Mouse (Mus musculus): ENCODE measurements at regions not wholly inside any gene's neighbourhood (a gene's known extent, or its start where the extent isn't known, plus 50 kb on each side); places are given as distances from the start of the nearest gene placed in this dataset.
"Not testable (repeated sequence)": the region's sequence is repeated elsewhere in the genome, so short reads cannot be mapped to it uniquely, and the experiment has no call there.

DNA sequence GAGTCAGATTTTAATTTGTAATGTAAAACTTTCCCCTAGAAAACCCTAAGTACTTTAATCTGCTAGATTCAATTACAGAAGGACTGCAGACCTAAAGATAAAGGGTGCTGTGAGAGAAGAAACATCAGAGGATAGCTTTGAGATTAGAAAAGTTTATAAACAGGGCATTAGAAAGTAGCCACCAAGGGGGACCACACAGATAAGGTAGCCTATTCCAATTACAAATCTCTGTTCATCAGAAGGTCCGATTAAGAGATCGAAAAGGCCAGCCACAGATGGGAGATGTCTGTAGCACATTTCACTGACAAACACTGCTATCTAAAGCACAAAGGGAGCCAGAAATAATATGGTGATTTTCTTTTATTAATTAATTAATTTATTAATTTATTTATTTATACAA, 209.1 kb upstream of the AI593442 start:
- not testable (repeated sequence) for H3K4me3 ChIP-seq (ENCODE audit: control insufficient read depth in 1 of 2, insufficient read depth in 1 of 2, low read depth in 1 of 2, low read length in 2 of 2); H3K36me3 ChIP-seq (ENCODE audit: control insufficient read depth, insufficient read depth, low read length); ATAC-seq (ENCODE audit: insufficient number of reproducible peaks, insufficient read depth, low FRiP score, low read depth); H3K4me1 ChIP-seq (ENCODE audit: control insufficient read depth in 2 of 2, insufficient read depth in 2 of 2, low read length in 2 of 2); H3K4me2 ChIP-seq (ENCODE audit: low read length); H3K9ac ChIP-seq (ENCODE audit: low read length); H3K9me3 ChIP-seq (ENCODE audit: control insufficient read depth, low read length); H3K27ac ChIP-seq (replicated peaks in 1 of 2; ENCODE audit: control insufficient read depth in 1 of 2, insufficient read depth in 1 of 2, low read depth in 2 of 2, low read length in 2 of 2); H3K27me3 ChIP-seq (ENCODE audit: control insufficient read depth, insufficient read depth, low read length)
- no CpG with 5 or more reads among the region's 2 CpGs for WGBS

DNA sequence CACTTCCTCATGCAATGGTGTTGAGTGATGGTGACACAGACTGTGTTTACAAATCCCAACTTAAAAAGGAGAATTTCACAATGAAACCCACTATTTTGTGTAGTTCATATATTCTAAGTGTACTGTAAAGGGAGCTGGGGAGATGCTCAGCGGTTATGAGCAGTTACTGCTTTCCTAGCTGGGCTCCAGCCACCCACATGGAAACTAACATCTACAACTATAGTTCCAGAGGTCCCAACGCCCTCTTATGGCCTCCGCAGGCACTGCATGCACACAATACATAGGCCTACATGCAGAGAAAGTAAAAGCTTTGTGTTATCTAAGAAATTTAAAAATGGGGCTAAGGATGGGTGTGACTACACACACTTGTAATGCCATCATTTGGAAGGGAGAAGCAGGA, 208.4 kb upstream of the AI593442 start:
- not testable (repeated sequence) for H3K9me3 ChIP-seq (ENCODE audit: control insufficient read depth, low read length); H3K27me3 ChIP-seq (ENCODE audit: control insufficient read depth, insufficient read depth, low read length); H3K9ac ChIP-seq (ENCODE audit: low read length); H3K36me3 ChIP-seq (ENCODE audit: control insufficient read depth, insufficient read depth, low read length); H3K27ac ChIP-seq (replicated peaks in 1 of 2; ENCODE audit: control insufficient read depth in 1 of 2, insufficient read depth in 1 of 2, low read depth in 2 of 2, low read length in 2 of 2); H3K4me1 ChIP-seq (ENCODE audit: control insufficient read depth in 2 of 2, insufficient read depth in 2 of 2, low read length in 2 of 2); H3K4me3 ChIP-seq (ENCODE audit: control insufficient read depth in 1 of 2, insufficient read depth in 1 of 2, low read depth in 1 of 2, low read length in 2 of 2); ATAC-seq (ENCODE audit: insufficient number of reproducible peaks, insufficient read depth, low FRiP score, low read depth); H3K4me2 ChIP-seq (ENCODE audit: low read length)
- no CpG with 5 or more reads among the region's 3 CpGs for WGBS

DNA sequence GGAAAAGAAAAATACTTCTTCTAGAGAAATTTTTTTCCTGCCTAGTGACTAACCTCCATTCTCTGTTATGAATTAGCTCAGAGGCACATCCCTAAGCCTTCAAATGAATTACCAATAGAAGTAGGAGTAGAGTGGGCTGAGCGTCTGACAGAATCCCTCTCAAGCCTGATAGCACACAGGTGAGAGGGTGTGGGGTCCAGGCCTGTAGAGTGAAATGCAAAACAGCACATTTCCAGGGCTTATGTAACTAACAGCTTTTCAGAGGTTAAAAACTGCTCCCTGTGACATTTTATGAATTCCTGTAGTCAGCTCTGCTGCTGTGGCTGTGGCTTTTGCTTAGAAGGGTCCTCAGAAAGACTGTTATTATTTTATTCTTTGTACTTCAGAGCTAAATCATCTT, 187.7 kb upstream of the AI593442 start:
- H3K27me3 ChIP-seq (ENCODE audit: control insufficient read depth, insufficient read depth, low read length) = no peaks in the 10 kb centered on the region
- no peak for ATAC-seq (ENCODE audit: insufficient number of reproducible peaks, insufficient read depth, low FRiP score, low read depth)
- no peaks in the 10 kb centered on the region for H3K36me3 ChIP-seq (ENCODE audit: control insufficient read depth, insufficient read depth, low read length)
- H3K27ac ChIP-seq (replicated peaks in 1 of 2; ENCODE audit: control insufficient read depth in 1 of 2, insufficient read depth in 1 of 2, low read depth in 2 of 2, low read length in 2 of 2) = no peak overlapping the region
- no peaks in the 10 kb centered on the region for H3K9me3 ChIP-seq (ENCODE audit: control insufficient read depth, low read length)
- no peaks in the 10 kb centered on the region for H3K4me1 ChIP-seq (ENCODE audit: control insufficient read depth in 2 of 2, insufficient read depth in 2 of 2, low read length in 2 of 2)
- H3K4me2 ChIP-seq (ENCODE audit: low read length) = no peak overlapping the region
- H3K9ac ChIP-seq (ENCODE audit: low read length) = no peak overlapping the region
- 83% methylated on average over 1 of the region's 1 CpGs for WGBS
- H3K4me3 ChIP-seq (ENCODE audit: control insufficient read depth in 1 of 2, insufficient read depth in 1 of 2, low read depth in 1 of 2, low read length in 2 of 2) = no peak overlapping the region

- Histone ChIP-seq H3K36me3 (ENCODE audit: control insufficient read depth, insufficient read depth, low read length) (no peaks in the 10 kb centered on the region), H3K27ac (replicated peaks in 1 of 2; ENCODE audit: control insufficient read depth in 1 of 2, insufficient read depth in 1 of 2, low read depth in 2 of 2, low read length in 2 of 2) (no peak overlapping the region), H3K4me3 (ENCODE audit: control insufficient read depth in 1 of 2, insufficient read depth in 1 of 2, low read depth in 1 of 2, low read length in 2 of 2) (no peak overlapping the region), H3K4me2 (ENCODE audit: low read length) (no peak overlapping the region), H3K4me1 (ENCODE audit: control insufficient read depth in 2 of 2, insufficient read depth in 2 of 2, low read length in 2 of 2) (no peaks in the 10 kb centered on the region), H3K9ac (ENCODE audit: low read length) (no peak overlapping the region), H3K9me3 (ENCODE audit: control insufficient read depth, low read length) (peaks cover 4% of the 10 kb centered on the region; the same call in 1 of the 2 replicates), H3K27me3 (ENCODE audit: control insufficient read depth, insufficient read depth, low read length) (no peaks in the 10 kb centered on the region)
- ATAC-seq (ENCODE audit: insufficient number of reproducible peaks, insufficient read depth, low FRiP score, low read depth) = no peak
- 81% methylated on average over 4 of the region's 4 CpGs for WGBS
Measured at GRCm38 (mm10) chr9:52860327-52860726, 180.7 kb upstream of the AI593442 start.

GRCm38 (mm10) chr9:52858411-52858810, 178.8 kb upstream of the AI593442 start:
- Histone ChIP-seq H3K4me2 (ENCODE audit: low read length) (no peak overlapping the region), H3K9me3 (ENCODE audit: control insufficient read depth, low read length) (peaks cover 4% of the 10 kb centered on the region; the same call in 1 of the 2 replicates), H3K4me3 (ENCODE audit: control insufficient read depth in 1 of 2, insufficient read depth in 1 of 2, low read depth in 1 of 2, low read length in 2 of 2) (no peak overlapping the region), H3K27me3 (ENCODE audit: control insufficient read depth, insufficient read depth, low read length) (no peaks in the 10 kb centered on the region), H3K4me1 (ENCODE audit: control insufficient read depth in 2 of 2, insufficient read depth in 2 of 2, low read length in 2 of 2) (no peaks in the 10 kb centered on the region), H3K9ac (ENCODE audit: low read length) (no peak overlapping the region), H3K36me3 (ENCODE audit: control insufficient read depth, insufficient read depth, low read length) (no peaks in the 10 kb centered on the region), H3K27ac (replicated peaks in 1 of 2; ENCODE audit: control insufficient read depth in 1 of 2, insufficient read depth in 1 of 2, low read depth in 2 of 2, low read length in 2 of 2) (no peak overlapping the region)
- 61% methylated on average over 4 of the region's 4 CpGs for WGBS
- no peak for ATAC-seq (ENCODE audit: insufficient number of reproducible peaks, insufficient read depth, low FRiP score, low read depth)

GRCm38 (mm10) chr9:52853338-52853737, 173.8 kb upstream of the AI593442 start:
- ATAC-seq (ENCODE audit: insufficient number of reproducible peaks, insufficient read depth, low FRiP score, low read depth) = no peak
- no peak overlapping the region for H3K4me2 ChIP-seq (ENCODE audit: low read length)
- no peaks in the 10 kb centered on the region for H3K9me3 ChIP-seq (ENCODE audit: control insufficient read depth, low read length)
- H3K9ac ChIP-seq (ENCODE audit: low read length) = no peak overlapping the region
- H3K4me1 ChIP-seq (ENCODE audit: control insufficient read depth in 2 of 2, insufficient read depth in 2 of 2, low read length in 2 of 2) = no peaks in the 10 kb centered on the region
- H3K27me3 ChIP-seq (ENCODE audit: control insufficient read depth, insufficient read depth, low read length) = no peaks in the 10 kb centered on the region
- H3K27ac ChIP-seq (replicated peaks in 1 of 2; ENCODE audit: control insufficient read depth in 1 of 2, insufficient read depth in 1 of 2, low read depth in 2 of 2, low read length in 2 of 2) = no peak overlapping the region
- WGBS = 57% methylated on average over 6 of the region's 6 CpGs
- H3K36me3 ChIP-seq (ENCODE audit: control insufficient read depth, insufficient read depth, low read length) = no peaks in the 10 kb centered on the region
- H3K4me3 ChIP-seq (ENCODE audit: control insufficient read depth in 1 of 2, insufficient read depth in 1 of 2, low read depth in 1 of 2, low read length in 2 of 2) = no peak overlapping the region

DNA sequence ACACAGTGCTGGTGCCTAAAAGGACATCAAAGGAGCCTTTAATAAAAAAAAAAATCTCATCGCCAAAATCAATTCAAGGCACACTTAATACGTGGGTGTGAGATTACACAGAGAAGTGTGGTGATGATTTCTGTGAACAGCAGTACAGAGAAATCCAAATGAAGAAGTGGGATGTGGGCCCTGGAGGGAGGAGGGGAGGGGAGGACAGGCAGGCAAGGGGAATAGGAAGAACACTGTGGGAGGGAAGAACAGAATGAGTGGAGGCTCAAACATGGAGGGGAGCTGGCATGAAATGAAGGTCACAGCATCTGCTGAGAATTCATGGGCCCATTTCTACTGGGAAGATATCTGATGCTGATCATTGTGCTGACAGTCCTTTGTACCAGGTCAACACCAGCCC, 171.0 kb upstream of the AI593442 start:
- H3K4me3 ChIP-seq (ENCODE audit: control insufficient read depth in 1 of 2, insufficient read depth in 1 of 2, low read depth in 1 of 2, low read length in 2 of 2) = no peak overlapping the region
- H3K4me2 ChIP-seq (ENCODE audit: low read length) = no peak overlapping the region
- H3K36me3 ChIP-seq (ENCODE audit: control insufficient read depth, insufficient read depth, low read length) = no peaks in the 10 kb centered on the region
- no peaks in the 10 kb centered on the region for H3K4me1 ChIP-seq (ENCODE audit: control insufficient read depth in 2 of 2, insufficient read depth in 2 of 2, low read length in 2 of 2)
- ATAC-seq (ENCODE audit: insufficient number of reproducible peaks, insufficient read depth, low FRiP score, low read depth) = no peak
- H3K27ac ChIP-seq (replicated peaks in 1 of 2; ENCODE audit: control insufficient read depth in 1 of 2, insufficient read depth in 1 of 2, low read depth in 2 of 2, low read length in 2 of 2) = no peak overlapping the region
- no peaks in the 10 kb centered on the region for H3K27me3 ChIP-seq (ENCODE audit: control insufficient read depth, insufficient read depth, low read length)
- WGBS = 71% methylated on average over 2 of the region's 2 CpGs
- no peaks in the 10 kb centered on the region for H3K9me3 ChIP-seq (ENCODE audit: control insufficient read depth, low read length)
- no peak overlapping the region for H3K9ac ChIP-seq (ENCODE audit: low read length)

GRCm38 (mm10) chr9:52849931-52850330, 170.4 kb upstream of the AI593442 start:
- no peak overlapping the region for H3K4me2 ChIP-seq (ENCODE audit: low read length)
- WGBS = 68% methylated on average over 3 of the region's 3 CpGs
- H3K4me1 ChIP-seq (ENCODE audit: control insufficient read depth in 2 of 2, insufficient read depth in 2 of 2, low read length in 2 of 2) = no peaks in the 10 kb centered on the region
- ATAC-seq (ENCODE audit: insufficient number of reproducible peaks, insufficient read depth, low FRiP score, low read depth) = no peak
- no peak overlapping the region for H3K9ac ChIP-seq (ENCODE audit: low read length)
- no peaks in the 10 kb centered on the region for H3K9me3 ChIP-seq (ENCODE audit: control insufficient read depth, low read length)
- H3K4me3 ChIP-seq (ENCODE audit: control insufficient read depth in 1 of 2, insufficient read depth in 1 of 2, low read depth in 1 of 2, low read length in 2 of 2) = no peak overlapping the region
- H3K36me3 ChIP-seq (ENCODE audit: control insufficient read depth, insufficient read depth, low read length) = no peaks in the 10 kb centered on the region
- H3K27me3 ChIP-seq (ENCODE audit: control insufficient read depth, insufficient read depth, low read length) = no peaks in the 10 kb centered on the region
- no peak overlapping the region for H3K27ac ChIP-seq (replicated peaks in 1 of 2; ENCODE audit: control insufficient read depth in 1 of 2, insufficient read depth in 1 of 2, low read depth in 2 of 2, low read length in 2 of 2)
